Mouse (Mus musculus): ENCODE results near the gene Rps6ka4.

Rps6ka4 gene

GRCm38 (mm10) chr19:6840475-6841291, at the start of gene Rps6ka4:
Gene Rps6ka4 (minus strand): TSS chr19:6840636.
- DNase-seq (ENCODE audit: low spot score), result peak; percentile 65

GRCm38 (mm10) chr19:6877965-6878364, 37.5 kb upstream of the Rps6ka4 start:
- no peak for DNase-seq (ENCODE audit: low spot score)

DNA sequence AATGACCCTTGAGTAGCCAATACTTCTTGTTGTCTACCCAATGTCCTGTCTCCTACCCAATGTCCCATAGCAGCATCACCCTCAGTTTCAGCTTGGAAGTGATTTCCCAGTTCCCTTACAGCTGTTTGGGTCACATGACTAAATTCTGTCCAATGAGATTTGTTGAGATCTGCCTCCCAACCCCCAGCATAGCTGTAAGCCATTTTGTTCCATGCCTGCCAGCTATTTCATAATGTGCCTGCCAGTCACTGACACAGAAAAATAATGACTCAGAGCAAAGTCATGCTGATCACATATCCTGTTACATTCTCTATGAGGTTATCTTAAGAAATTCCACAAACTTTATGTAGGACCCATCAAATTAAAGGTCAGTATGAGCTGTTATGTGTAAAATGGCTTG, 36.4 kb upstream of the Rps6ka4 start:
- no peak for DNase-seq (ENCODE audit: low spot score)

- no peak for DNase-seq (ENCODE audit: low spot score)
Measured at GRCm38 (mm10) chr19:6875834-6876233, 35.4 kb upstream of the Rps6ka4 start.

GRCm38 (mm10) chr19:6874257-6874656, 33.8 kb upstream of the Rps6ka4 start:
- no peak for DNase-seq (ENCODE audit: low spot score)

DNA sequence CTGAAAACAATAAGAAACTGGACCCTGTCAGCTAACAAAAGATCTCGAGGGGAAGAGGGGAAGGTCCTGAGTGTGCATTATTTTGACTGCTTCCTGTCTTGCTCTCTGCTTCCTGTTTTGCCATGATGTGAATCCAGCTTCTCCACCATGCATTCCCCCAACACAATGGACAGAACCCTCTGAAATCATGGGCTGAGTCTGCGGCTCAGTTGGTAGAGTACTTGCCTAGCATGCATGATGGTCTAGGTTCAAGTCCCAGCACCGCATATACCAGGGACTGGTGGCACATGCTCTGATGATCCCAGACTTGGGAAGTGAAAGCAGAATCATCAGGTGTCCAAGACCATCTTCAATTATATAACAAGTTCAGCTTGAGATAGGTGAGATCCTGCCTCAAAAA, 32.3 kb upstream of the Rps6ka4 start:
- no peak for DNase-seq (ENCODE audit: low spot score)

DNA sequence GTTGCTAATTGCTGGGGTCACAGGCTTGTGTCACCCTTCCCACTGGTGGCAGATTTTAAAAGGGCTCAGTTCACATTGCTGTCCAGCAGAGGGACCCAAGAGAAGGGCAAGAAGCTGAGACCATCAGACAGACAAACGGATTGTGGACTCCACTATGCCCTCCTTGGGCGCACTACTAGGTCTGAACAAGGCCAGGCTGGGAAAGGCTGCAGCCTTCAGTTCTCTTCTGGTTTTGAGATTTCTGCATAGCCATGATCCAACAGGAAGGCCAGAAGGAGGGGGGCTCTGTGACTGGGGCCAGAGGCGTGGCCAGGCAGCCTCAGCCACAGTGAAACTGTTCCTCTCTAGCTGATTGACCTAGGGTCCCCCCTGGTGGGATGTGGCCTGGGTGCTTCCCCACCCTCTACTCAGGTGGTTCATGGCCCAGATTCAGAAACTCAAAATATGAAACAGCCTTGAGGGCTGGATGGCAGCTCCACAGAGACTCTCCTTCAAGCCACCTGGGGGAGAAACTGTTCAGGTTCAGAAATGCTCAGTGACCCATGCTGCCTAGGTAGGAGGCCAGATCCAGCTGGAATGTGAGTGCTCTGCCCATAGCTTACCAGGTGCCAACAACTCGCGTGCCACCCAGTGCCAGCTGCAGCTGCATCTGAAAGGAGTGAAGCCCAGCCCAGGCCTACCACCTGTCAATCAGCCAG, 31.3 kb upstream of the Rps6ka4 start:
- peak; percentile 44 for DNase-seq (ENCODE audit: low spot score)

- DNase-seq (ENCODE audit: low spot score), result peak; percentile 63
Measured at GRCm38 (mm10) chr19:6869355-6869754, 28.9 kb upstream of the Rps6ka4 start.

- no peak for DNase-seq (ENCODE audit: low spot score)
Measured at GRCm38 (mm10) chr19:6861451-6861850, 21.0 kb upstream of the Rps6ka4 start.

- no peak for DNase-seq (ENCODE audit: low spot score)
Measured at GRCm38 (mm10) chr19:6860706-6861105, 20.3 kb upstream of the Rps6ka4 start.

DNA sequence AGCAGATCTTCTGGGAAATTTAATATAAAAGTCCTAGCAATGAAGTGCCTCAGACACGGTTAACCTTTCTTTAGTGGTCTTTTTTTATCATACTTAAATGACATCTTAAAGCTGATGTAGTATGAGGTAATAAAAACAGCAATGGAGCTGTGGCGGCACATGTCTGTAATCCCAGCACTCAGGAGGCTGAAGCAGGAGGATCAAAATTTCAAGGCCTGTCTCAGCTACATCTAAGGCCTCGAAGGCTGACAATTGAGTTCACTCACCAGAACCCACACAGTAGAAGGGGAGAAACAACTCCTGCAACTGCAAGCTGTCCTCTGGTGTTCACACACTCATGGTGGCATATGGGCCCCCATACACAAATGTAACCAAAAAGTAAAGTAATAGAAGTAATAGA, 19.5 kb upstream of the Rps6ka4 start:
- DNase-seq (ENCODE audit: low spot score), result no peak

- DNase-seq (ENCODE audit: low spot score), result no peak
Measured at GRCm38 (mm10) chr19:6859032-6859651, 18.7 kb upstream of the Rps6ka4 start.

GRCm38 (mm10) chr19:6858031-6858430, 17.6 kb upstream of the Rps6ka4 start, which contains the start of gene Ccdc88b:
Gene Ccdc88b (minus strand): TSS chr19:6858211.
- DNase-seq (ENCODE audit: low spot score), result no peak

DNA sequence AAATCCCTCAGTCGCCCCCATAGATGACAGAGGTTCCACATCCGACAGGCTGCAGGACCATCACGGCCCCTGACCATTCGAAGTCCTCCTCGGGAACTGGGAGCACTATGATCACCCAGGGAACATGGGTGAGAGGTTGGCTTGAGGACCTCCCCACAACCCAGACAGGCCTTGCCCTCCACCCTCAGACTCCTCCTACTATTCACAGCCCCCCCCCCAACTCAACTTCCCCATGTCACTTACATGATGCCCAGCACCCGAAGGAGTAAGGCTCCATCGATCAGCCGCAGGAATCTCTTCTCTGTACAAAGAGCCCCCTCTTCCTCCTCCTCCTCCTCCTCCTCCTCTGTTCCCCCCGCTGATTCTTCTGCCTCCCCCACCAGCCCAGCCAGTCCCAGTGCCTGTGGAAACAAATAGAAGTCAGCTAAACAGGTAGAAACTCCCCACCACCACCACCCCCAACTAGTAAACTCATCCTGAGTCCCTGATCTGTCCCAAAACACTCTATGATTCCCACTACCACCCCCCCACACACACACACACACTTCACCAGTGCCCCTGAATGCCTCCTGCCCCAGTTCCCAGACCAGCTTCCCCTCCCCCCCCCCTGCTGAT, 17.1 kb upstream of the Rps6ka4 start:
- DNase-seq (ENCODE audit: low spot score), result no peak

GRCm38 (mm10) chr19:6857003-6857360, 16.5 kb upstream of the Rps6ka4 start:
- no peak for DNase-seq (ENCODE audit: low spot score)

DNA sequence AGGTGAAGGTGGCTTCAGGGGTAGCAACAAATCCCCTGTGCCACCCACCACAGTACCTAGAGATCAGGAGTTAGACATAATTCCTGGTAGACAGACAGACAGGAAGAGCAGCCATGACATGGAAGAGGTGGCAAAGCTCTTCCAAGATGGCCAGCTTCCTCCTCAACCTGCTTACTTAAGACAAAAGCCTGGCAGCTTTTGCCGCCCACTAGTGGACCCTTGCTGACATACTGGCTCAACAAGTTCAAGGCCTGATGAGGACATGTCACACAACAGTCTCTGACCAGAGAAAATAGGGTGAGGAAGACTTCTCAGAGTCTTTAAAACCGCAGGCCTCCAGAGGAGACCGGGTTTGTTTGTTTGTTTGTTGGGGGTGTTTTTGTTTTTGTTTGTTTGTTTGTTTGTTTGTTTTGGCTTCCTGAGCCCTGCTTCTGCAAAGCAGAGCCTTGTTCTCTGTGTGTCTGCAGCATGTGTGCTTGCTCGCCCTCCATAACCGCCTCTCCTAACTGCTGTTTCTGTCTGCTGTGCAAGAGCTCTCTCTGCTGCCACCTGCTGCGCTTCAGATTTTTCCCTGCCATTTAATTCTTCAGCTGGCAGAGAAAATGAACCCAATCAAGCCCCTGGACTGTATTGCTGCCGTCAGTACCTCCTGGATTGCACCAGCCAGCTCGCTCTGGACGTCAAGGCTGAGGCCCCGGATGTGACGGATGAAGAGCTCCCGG, 16.0 kb upstream of the Rps6ka4 start:
- peak; percentile 72 for DNase-seq (ENCODE audit: low spot score)

- DNase-seq (ENCODE audit: low spot score), result peak; percentile 87
Measured at GRCm38 (mm10) chr19:6855225-6856031, 15.0 kb upstream of the Rps6ka4 start.

DNA sequence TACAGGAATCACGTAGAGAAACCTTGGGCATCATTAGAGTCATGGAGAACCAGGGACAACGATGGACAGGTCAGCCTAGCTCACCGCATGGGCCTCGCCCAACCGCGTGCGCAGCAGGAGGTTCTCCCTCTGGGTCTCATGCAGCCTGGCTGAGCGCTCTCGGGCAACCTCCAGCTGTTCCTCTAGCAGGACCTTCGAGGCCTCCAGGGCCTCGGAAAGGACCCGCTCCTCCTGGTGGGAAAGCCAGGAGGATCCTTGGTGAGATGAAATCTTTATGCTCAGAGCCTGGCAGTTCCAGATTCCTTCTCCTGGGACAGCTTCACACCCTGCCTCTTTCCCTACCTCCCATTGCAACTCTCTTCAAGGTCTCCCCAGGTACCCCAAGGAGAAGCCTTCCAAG, 14.2 kb upstream of the Rps6ka4 start:
- no peak for DNase-seq (ENCODE audit: low spot score)

DNA sequence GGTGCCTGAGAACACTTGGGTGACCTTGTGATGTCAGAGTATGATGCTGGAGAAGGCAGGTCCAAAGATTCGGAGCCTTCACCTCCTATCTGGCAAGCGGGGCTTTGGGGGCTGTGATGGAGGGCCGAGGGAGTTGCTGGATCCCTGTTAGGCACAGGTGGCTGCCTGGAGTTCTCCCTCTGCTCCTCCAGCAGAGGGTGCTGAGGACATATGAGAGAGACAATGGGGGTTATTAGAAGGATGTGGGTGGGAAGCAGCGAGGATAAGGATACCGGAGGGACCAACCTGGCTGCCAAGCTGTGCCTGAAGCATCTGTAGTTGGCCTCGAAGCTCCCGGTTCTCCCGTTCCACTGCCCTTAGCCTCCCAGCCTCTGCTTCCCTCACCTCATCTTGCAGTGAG, 13.5 kb upstream of the Rps6ka4 start:
- no peak for DNase-seq (ENCODE audit: low spot score)

DNA sequence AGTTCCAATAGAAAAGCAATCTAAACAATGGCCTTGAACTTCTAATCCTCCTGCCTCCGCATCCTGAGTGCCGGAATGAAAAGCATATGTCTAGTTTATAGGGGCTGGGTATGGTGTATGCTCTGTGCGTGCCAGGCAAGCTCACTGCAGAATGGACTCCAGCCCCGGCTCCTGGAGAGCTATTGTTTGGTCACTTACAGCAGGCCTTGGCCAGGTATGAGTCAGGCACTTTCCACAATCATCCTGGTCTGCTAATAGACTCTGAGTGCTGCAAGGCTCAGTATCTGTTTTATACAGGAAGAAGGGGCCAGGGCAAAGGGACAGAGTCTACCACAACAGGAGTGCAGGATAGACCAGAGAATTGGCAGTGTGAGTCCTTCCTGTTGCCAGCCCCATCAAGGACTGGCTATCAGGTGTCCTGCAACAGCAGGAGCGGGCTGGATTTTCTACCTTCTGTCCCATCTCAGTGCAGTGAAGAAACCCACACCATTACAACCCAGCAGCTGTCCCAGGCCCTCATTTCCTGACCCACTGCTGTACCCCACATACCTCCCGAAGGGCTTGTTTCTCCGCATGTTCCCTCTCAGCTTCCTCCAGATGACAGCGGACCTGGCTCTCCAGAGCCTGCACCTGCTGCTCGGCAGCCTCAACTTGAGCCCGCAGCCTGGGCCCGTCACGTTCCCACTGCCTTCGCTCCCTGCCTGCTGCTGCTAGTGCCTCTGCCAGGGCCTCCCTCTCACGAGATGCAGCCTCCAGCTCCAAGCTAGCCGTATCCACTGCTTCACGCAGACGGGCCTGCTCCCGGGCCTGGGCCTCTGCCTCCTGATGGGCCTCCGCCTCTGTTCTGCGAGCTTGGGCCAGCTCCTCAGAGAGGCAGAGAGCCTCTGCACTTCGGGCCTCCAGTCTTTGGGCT, 12.2 kb upstream of the Rps6ka4 start:
- DNase-seq (ENCODE audit: low spot score), result no peak
